Mouse (Mus musculus): Measurements from ENCODE around the gene Npas3.

DNA sequence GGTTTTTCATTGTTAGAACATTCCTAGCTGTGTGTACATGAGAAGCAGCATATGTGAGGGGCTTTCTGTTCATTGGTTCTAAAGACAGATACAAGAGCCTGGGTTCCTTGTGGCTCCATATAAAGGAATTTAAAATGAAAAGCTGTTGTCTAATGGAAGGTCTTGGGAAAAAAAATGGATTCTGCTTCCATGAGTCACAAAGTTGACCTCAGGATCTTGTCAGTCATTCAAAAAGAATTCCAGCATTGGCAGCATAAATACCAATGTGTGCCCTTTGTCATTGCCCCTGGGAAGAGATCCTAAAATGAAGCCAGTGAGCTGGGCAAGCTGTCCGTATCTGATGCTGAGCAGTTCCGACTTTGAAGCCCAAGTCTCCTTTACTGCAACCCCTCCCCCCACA lies 700.3 kb downstream of the Npas3 start:
- TF ChIP-seq POLR2A (IDR thresholded peaks at IDR 0.05; ENCODE audit: insufficient read depth, low read length) (no peak), CTCF (IDR thresholded peaks at IDR 0.05; ENCODE audit: low read depth, low read length) (no peak), EP300 (IDR thresholded peaks at IDR 0.05; ENCODE audit: insufficient read depth, low read depth, low read length) (no peak)

Data from ES-Bruce4 (cell line).